Mouse (Mus musculus): ENCODE measurements around the gene Ndufs2.

Gene Ndufs2

DNA sequence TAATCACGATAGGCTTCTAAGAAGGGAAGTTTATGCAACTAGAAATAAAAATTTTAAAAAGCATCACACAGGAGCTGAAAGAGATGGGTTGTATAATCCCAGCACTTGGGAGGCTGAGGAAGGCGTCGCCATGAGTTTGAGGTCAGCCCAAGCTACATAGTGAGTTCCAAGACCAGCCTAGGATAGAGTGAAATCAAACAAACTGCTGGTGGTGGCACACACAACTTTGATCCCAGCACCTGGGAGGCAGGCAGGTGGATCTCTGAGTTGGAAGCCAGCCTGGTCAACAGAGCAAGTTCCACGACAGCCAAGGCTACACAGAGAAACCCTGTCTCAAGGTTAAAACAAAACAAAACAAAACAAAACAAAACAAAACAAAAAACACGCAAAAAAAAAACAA lies 18.8 kb downstream of the Ndufs2 start:
- intact Hi-C loops (cut with DNase I) = no loop called here

DNA sequence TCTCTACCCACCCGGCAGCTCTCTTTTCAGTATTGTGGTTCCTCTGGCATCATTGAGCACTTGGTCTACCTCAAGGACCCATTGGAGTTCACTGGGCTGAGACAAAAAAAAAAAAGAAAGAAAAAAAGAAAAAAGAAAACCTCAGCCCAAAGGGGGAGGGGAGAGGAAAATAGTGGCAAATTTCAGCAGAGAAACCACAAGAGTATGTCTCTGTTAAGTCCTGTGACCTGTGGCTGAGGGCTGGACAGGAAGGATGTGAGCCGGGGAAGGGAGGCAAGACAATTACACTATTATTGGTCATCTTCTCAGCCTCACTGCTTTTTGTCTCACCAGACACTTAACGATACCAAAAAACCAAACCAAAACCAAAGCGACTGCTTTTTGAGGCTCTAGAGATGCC lies 19.3 kb downstream of the Ndufs2 start:
- intact Hi-C loops (cut with DNase I) = no loop called here

DNA sequence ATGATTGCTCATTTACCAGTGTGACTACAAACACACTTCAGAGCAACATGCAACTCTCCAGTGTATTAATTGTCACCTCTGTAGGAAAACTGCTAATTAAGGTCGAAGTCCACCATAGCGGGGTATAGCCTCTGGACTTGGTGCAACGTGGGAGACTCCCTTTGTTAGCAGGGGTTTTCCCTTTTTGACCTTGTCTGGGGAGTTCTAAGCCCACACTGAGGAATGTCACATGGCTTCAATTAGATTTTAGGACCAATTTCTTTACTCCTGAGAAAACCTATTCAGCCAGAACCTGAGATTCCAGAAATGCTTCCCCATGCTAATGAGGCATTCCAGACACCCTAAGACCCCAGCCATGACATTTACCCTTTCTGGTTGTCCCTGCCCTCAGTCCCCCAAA lies 21.0 kb downstream of the Ndufs2 start:
- intact Hi-C loops (cut with DNase I) = no loop called here

DNA sequence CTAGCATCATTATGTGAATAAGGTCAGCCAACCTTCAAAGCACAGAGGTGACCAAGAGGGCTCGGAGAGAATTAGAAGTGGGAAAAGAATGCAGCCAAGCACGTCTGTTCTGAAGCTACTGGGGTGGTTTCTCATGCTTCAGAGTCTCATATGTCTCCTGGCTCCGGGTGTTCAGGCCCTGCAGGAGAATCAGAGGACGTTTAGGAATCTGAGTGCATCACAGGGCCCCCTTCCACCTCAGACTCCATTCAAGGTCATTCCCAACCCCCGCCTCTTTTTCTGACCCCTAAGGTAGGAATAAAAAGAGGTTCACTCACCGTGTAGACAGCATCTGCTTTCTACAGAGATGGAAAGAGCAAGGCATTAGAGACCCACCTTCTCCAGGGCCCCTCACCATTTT lies 21.4 kb downstream of the Ndufs2 start:
- intact Hi-C loops (cut with DNase I) = no loop called here

DNA sequence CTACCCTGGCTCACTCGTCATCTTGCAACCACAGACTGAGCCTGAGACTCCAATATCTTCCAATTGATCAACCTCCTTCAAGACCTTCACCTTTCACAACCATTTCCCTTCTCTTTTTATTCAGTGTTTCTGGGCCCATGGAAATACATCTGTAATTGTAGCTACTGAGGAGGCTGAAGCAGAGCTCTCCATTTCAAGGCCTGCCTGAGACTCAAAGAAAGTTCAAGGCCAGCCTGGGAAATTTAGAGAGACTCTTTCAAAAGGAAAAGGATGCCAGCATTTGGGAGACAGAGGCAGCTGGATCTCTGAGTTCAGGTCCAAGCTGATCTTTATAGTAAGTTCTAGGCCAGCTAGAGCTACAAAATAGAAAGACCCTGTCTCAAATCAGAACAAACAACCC lies 23.3 kb downstream of the Ndufs2 start:
- intact Hi-C loops (cut with DNase I) = no loop called here

DNA sequence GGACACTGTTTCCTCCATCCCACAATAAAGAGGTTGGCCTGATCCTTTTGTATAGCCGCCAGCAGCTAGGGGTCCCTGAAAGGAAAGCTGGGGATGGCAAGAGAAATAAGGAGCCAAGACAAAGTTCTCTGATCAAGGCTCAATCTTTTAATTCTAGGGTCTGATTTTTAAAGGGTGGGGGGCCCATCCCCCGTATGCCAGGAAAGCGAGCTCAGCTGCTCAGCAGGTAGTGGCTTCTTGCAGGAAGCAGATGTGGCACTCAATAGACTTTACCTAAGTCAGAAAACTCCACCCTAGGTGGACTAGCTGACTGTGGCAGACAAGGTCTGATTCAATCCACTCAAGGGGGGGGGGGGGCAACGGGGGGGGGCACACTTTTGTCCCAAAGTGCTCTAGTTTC lies 24.4 kb downstream of the Ndufs2 start:
- intact Hi-C loops (cut with DNase I) = no loop called here

DNA sequence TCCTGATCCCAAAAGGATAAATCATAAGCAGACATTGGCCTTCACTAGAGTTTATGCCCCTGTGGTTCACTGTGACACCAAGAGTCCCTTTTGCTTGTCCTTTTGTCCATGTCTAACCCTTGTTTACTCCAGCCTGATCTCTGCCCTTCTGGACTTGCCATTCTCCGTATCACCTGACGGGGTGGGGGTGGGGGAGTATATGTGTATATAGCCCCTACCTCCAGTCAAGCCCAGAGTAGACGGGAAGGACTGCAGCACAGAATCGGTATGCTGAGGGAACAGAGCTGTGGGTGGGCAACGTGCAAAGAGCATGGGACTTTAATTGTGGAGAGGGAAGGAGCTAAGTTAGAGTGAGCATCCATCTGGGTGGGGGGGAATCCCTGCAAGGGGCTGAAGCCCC lies 26.3 kb downstream of the Ndufs2 start, which contains the start of gene Apoa2:
Gene Apoa2 (plus strand): TSS at position 198 of the 400 bp plus-strand sequence.
- intact Hi-C loops (cut with DNase I) = loop anchor here (2.0 kb wide), 1 partner anchor 14 kb away; no protein-coding TSS in a partner anchor

DNA sequence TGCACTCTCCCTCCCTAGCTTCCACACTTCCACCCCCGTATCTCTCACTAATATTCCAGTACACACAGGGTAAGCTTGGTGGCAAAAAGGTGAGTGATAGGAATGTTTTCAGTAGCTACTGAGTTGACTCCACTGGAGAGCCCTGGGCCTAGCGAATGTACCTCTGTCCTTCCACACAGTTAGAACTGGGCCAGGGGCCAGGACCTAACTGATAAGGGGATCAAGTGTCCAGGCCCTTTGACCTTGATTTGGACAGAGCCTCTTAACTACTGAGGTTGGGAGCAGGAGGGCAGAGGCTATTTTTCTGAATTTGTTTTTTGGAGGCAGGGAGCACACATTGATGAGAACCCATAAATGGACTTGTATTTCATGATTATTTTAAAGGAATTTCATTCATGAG lies 27.4 kb downstream of the Ndufs2 start:
- intact Hi-C loops (cut with DNase I) = loop anchor here (2.0 kb wide), 1 partner anchor 15 kb away; no protein-coding TSS in a partner anchor

DNA sequence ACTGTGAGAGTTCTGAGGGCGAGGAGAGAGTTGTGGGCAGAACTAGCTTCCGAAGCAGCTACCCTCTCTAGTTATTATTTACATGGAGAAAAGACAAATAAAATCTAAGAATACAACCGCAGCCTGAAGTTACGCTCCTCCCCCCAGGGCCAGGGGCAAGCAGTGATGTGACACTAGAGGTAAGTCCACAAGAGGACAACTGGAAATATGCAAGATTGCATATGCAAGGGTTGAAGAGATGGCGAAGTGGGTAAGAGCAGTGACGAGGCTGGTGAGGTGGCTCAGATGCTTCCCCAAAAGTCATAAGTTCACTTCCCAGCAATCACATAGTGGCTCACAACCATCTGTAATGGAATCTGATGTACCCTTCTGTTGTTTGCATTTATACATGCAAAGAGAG lies 28.0 kb downstream of the Ndufs2 start:
- intact Hi-C loops (cut with DNase I) = no loop called here

DNA sequence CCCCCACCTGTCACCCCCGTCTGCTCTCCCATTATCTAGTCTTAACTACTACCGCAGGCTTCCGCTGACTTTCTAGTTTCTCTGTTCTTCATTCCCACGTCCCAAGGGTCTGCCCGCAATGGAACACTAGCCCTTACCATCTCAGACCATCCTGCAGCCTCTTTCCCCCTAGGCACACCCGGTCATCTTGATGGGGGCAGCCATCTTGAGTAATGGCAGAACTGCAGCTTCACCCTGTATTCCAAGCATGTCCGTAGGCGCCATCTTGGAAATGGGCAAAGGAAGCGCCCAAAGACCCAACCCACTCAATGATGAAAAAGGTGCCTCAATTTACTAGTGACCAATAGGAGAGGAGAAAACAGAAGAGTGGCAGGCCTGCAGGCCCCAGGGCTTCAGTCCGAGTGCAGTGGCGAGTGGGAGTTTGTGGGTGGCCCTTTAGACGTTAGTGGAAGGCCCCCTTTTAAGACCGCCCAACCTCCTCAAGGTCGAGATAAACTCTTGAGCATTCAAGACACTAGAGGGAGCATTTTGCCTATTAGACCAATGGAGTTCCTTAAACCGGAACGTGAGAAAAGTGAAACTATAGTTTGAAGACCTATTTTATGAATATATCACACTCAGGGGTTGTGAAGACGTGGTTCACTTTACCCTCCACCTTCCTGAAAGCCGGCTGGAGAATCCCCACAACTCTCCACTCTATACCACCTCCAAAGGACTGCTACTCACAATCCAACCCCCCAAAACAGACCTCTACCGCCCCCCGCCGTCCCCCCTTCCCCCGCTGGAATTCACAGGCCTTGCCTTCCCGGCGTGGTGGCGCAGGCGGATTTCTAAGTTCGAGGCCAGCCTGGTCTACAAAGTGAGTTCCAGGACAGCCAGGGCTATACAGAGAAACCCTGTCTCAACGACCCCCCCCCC lies 28.7 kb downstream of the Ndufs2 start, which contains the start of gene Tomm40l:
Gene Tomm40l (minus strand): TSS at position 277 of the 918 bp plus-strand sequence.
- intact Hi-C loops (cut with DNase I) = loop anchor here (1.0 kb wide), 1 partner anchor 35 kb away; no protein-coding TSS in a partner anchor

DNA sequence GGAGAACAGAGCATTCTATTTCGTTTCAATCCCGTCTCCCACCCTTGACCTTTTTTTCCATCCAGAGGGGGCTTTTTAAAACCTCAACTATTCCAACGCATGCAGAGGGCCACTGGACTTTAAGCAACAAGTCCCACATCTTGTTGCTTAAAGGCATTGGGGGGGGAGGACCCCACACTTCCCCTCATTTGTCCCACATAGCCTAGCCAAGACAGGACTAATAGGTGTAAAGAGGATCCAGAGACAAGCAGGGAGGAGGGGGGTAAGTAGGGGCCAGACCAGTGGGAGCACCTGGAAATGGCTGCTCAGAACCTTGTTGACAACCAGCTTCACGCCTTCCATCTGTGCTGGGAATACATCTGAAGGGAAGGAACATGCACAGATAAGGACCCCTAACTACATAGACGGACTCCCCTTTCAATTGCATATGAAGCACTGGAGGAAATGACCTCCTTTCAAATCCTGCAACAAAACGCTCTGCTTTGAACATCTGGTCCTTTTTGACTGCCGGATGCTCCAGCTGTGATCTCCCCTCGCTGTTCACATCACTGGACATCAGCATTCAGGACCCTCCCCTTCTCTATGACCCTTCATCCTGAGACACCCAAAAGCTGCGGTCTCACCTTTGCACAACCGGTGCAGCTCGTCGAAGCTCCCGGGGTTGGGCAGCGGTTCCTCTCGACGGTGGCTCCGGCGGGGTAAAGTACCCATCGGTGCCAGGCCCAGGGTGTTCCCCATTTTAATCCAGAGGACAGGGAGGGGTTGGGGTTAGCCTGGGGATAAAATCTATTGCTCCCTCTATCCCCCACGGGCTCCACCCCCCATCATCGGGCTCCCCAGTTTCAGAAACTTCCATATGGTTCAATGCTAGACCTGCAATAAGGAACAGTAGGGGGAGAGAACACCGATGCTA lies 29.7 kb downstream of the Ndufs2 start:
- intact Hi-C loops (cut with DNase I) = loop anchor here (1.0 to 2.0 kb wide), 2 partner anchors 36 to 57 kb away; no protein-coding TSS in a partner anchor

DNA sequence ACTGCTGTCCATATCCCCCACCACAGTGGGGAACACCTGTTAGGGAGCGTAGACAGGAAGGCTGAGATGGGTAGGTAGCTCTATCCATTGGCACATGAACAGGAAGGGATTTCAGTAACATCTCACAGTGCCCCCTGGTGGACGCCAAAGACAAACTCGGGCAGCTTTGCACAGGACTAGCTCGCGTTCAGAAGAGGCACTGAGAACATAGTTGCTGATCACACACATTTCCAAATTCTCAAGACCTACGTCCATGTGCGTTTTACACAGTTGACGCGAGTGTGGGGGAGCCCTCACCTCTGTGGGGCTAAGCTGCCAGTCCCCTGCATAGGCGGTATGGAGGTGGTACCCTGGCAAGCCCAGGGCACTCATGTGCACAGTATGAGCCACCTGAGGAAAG lies 30.3 kb downstream of the Ndufs2 start:
- intact Hi-C loops (cut with DNase I) = loop anchor here (1.0 to 2.0 kb wide), 2 partner anchors 56 to 103 kb away; no protein-coding TSS in a partner anchor

DNA sequence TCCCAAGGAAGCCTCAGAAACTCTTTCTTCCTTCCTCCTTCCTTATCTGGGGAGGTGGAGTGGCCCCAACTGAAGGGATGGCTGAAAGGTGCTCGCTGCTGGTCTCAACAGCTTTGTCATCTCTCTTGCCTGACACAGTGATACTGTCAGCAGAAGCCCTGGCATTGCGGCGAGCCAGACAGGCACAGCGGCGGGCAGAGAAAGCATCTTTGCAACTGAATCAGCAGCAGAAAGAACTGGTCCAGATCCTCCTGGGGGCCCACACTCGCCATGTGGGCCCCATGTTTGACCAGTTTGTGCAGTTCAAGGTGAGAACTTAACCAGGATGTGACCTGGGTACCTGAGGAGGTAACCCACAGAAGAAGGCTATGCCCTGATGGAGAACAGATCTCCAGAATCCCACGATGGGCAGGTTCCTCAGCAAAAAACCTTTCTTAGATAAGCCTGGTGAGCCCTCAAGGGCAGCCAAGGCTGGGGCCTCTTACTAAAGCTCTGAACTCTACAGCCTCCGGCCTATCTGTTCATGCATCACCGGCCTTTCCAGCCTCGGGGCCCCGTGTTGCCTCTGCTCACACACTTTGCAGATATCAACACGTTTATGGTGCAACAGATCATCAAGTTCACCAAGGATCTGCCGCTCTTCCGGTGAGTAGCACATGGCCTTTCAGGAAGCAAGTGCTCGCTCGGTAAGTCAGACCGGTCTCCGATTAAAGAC lies 34.8 kb downstream of the Ndufs2 start:
- intact Hi-C loops (cut with DNase I) = no loop called here

DNA sequence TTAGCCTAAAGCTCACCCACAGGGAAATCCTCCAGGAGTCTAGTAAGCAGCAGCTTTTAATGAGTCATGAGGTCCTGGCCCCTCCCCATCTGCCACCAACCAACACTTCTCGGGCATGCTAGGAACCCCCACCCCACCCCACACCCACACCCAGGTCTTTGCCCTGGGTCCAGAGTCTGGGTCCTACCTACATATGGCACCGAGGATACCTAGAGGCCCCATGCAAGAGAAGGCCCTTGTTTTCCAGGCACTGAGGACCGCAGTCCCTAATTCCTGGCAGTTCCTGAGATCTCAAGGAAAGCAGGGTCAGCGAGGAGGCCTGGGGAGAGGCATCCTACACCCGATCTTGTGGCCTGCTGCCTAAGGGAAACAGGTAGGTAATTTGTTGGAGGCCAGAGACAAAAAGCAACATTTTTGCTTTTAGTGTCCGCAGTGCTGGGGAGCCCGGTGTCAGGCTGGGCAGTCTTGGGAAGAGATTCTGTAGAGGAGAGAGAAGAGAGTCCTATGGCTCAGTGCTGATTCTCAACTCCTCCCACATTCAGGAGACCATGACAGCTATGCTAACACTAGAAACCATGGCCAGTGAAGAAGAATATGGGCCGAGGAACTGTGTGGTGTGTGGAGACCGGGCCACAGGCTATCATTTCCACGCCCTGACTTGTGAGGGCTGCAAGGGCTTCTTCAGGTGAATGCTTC lies 37.2 kb downstream of the Ndufs2 start, which contains the start of gene Nr1i3:
Gene Nr1i3 (plus strand): TSS at position 170 of the 696 bp plus-strand sequence.
- intact Hi-C loops (cut with DNase I) = no loop called here

DNA sequence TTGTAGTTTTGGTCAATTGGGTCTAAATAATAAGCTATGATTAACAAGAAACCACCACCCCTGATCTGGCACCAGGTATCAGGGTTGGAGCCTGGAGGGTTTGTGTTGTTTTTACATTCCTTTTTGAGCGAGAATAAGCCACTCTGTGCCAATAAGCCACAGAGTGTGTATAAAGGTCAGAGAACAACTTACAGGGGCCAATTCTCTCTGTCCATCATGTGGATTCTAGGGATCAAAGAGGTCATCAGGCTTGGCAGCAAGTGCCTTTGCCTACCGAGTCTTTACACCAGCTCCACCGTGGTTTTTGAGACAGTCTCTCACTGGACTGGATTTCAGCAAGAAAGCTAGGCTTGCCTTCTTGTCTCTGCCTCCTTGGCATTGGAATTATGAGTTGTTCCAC lies 38.3 kb downstream of the Ndufs2 start:
- intact Hi-C loops (cut with DNase I) = no loop called here

DNA sequence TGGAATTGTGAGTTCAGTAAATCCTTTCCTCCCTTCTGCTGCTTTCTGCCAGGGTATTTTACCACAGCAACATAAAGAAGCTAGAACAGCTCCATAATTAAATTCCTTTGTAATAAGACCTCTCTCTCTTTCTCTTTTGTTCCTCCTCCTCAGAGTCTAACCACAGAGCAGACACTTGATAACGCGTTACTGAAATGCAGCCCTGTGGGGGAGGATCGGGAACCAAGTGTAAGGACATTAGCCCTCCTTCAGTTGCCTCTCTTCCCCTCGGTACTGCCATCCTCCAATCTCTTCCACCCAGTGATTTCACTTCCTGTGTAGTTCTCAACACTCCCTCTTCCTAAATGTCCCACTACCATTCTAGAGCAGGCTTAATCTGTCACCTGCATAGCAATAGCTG lies 41.8 kb downstream of the Ndufs2 start:
- intact Hi-C loops (cut with DNase I) = loop anchor here (5.0 kb wide), 1 partner anchor 37 kb away; no protein-coding TSS in a partner anchor

DNA sequence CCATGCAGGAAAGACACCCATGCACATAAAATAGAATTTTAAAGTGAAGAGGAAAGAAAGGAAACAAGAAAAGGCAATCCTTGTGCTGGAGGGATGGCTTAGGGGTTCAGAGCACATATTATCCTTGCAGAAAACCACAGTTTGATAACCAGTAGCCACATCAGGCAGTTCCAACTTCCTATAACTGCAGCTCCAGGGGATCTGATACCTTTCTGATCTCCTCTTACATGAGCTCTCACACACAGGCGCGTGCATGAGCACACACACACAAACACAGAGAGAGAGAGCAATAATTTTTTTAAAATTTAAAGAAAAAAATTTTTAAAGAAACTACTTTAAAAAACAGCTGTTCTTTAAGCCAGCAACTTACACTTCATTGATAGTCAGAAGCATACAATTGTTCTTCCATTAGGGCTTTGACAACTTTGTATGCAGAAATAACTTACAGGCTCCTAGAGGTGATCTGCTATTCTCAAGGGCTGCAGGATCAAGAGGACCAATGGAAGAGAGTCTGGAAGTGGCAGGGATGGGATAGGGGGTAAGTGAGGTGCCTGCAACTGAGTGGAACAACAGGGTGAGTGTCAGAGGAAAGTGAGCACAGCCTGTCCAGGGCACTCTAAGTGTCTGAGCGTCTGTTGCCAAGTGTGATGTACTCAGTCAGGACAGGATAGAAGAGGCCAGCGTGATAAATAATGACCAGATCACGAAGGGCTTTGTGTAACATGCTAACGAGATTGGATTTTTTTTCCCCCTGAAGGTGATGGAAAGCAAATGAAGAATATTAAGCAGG lies 45.3 kb downstream of the Ndufs2 start:
- intact Hi-C loops (cut with DNase I) = loop anchor here (5.0 kb wide), 1 partner anchor 34 kb away; no protein-coding TSS in a partner anchor

DNA sequence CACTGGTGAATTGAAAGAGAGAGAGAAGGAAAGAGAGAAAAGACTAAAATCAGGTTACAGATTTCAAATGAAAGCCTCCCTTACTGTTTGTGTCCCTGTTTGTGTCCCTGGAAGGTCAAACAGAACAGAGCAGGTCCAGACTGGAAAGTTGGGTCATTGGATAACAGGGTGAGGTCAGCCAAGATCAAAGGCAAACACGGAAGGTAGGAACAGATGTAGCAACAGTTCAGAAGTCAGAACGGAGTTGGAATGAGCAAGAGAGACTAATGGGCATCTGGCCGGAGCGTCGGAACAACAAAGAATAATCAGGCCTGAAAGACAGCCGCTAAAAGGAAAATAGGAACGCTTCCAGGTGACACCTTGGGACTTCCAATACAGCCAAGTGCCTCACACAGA lies 46.9 kb downstream of the Ndufs2 start:
- intact Hi-C loops (cut with DNase I) = no loop called here
